Mouse (Mus musculus): ENCODE measurements around the gene Eef1a2. TPM values are rescaled to one million over a fixed set of nuclear protein-coding genes. Genes with fewer than 3 reads are reported as not detected.

Eef1a2 gene
- polyA plus RNA-seq, 1 experiment from 2014 or later, result 0.17 TPM

DNA sequence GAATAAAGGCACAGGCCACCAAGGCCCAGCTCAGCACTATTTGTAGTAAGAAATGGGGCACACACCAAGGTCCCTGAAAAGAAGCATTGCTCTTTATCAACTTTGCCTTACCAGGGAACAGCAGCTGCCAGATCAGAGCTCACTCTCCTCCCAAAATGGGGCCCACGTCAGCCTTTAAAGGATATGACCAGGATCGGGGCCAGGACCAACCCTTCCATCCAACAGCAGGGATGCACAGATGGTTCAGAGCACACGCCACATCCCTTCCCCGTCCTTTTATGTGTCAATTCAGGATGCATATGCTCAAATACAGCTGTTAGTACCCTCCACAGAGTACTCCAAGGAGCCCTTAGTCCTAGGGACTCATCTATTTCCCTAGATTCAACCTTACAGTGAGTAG is 26.6 kb downstream of the Eef1a2 start:
- no peak overlapping the region for H3K4me2 ChIP-seq (ENCODE audit: low read depth, low read length)
- no peak overlapping the region for H3K4me3 ChIP-seq (replicated peaks; ENCODE audit: low read length)
- H3K9ac ChIP-seq (ENCODE audit: low read length), result no peak overlapping the region
- no peaks in the 10 kb centered on the region for H3K9me3 ChIP-seq (replicated peaks; ENCODE audit: control insufficient read depth, low read length)
- peaks cover 29% of the 10 kb centered on the region for H3K27me3 ChIP-seq (ENCODE audit: control insufficient read depth, insufficient read depth, low read length)
- WGBS, result 58% methylated on average over 4 of the region's 4 CpGs
- no peak for ATAC-seq (ENCODE audit: insufficient read depth, low FRiP score)
- no peaks in the 10 kb centered on the region for H3K36me3 ChIP-seq (ENCODE audit: control insufficient read depth, insufficient read depth, low read length)
- H3K4me1 ChIP-seq (ENCODE audit: control insufficient read depth, insufficient read depth, low read length), result no peaks in the 10 kb centered on the region; the same call in 1 of the 2 replicates
- H3K27ac ChIP-seq (ENCODE audit: low read length), result no peak overlapping the region

DNA sequence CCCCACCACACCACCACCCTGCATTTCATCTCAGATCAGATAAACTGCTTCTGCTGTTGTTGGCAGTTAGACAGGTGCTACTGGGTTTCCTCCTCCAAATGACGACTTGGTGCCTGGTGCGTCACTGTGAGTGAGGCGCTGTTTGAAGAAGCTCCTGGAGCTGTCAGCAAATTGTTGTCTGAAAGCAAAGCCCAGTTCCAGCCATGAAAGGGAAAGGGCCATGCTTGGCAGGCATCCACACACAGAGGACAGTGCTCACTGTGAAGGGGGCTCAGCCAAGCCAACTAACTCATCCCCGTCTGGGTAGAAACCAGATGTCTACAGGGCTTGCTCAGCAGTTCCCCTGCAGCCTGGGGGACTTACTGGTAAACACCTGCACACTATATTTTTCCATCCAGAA is 27.9 kb downstream of the Eef1a2 start:
- Histone ChIP-seq H3K4me2 (ENCODE audit: low read depth, low read length) (no peak overlapping the region), H3K9me3 (replicated peaks; ENCODE audit: control insufficient read depth, low read length) (no peaks in the 10 kb centered on the region), H3K4me1 (ENCODE audit: control insufficient read depth, insufficient read depth, low read length) (no peaks in the 10 kb centered on the region), H3K9ac (ENCODE audit: low read length) (no peak overlapping the region), H3K36me3 (ENCODE audit: control insufficient read depth, insufficient read depth, low read length) (no peaks in the 10 kb centered on the region), H3K27ac (ENCODE audit: low read length) (no peak overlapping the region), H3K4me3 (replicated peaks; ENCODE audit: low read length) (no peak overlapping the region), H3K27me3 (ENCODE audit: control insufficient read depth, insufficient read depth, low read length) (peaks cover 17% of the 10 kb centered on the region)
- ATAC-seq (ENCODE audit: insufficient read depth, low FRiP score), result no peak
- 75% methylated on average over 4 of the region's 4 CpGs for WGBS

DNA sequence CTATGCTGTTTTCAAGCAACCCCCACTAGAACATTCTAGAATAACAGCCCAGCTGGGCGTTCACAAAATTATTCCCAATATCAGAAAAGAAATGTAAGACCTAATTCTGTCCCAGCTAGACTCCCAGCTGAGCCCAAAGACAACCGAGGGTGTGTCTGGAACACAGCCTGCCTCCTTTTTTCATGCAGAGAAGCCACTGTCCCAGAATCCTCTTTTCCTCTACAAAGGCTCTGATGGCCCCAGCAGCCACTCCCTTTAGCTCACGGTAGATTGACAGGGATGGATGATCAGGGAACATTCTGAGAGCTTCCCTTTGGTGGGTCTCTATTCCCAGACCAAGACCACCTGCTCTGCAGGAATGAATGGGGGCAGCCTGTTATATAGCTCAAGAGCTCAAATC is 29.0 kb downstream of the Eef1a2 start:
- 43% methylated on average over 3 of the region's 3 CpGs for WGBS
- peaks cover 5% of the 10 kb centered on the region; the same call in 1 of the 2 replicates for H3K27me3 ChIP-seq (ENCODE audit: control insufficient read depth, insufficient read depth, low read length)
- no peak for ATAC-seq (ENCODE audit: insufficient read depth, low FRiP score)
- H3K27ac ChIP-seq (ENCODE audit: low read length), result no peak overlapping the region
- no peak overlapping the region for H3K4me2 ChIP-seq (ENCODE audit: low read depth, low read length)
- H3K9me3 ChIP-seq (replicated peaks; ENCODE audit: control insufficient read depth, low read length), result no peaks in the 10 kb centered on the region
- H3K4me1 ChIP-seq (ENCODE audit: control insufficient read depth, insufficient read depth, low read length), result no peaks in the 10 kb centered on the region
- H3K36me3 ChIP-seq (ENCODE audit: control insufficient read depth, insufficient read depth, low read length), result no peaks in the 10 kb centered on the region
- H3K9ac ChIP-seq (ENCODE audit: low read length), result no peak overlapping the region
- no peak overlapping the region for H3K4me3 ChIP-seq (replicated peaks; ENCODE audit: low read length)

DNA sequence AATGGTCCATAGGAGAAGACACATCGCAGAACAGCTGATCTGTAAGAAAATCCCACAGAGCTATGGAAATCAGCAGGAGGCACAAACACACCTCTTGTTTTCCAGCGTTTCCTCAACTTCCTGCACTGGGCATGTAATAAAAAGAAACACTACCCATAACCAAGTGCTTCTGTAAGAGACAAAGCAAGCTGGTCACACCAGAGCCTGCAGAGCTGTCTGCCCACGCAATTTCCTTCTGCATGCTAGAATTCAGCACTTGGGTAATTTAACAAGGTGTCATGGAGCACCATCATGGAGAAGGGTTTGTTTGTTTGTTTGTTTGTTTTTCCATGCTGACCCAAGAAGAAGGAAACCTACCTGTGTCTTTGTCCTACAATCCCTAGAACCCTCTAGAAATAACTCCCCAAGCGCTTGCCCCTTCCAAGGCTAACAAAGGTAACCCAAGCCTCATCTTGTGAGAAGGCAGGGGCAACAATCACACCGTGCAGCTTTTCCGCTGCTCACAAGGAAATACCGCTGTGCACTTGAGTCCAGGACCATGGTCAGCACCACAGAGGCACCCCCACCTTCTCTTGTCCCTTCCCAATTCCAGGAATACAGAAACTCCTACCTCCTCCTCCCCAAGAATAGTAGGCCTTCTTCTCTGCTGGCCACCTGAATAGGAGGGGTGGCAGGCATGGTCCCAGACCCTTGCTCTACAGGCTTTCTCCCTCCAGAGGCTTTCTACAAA is 30.9 kb downstream of the Eef1a2 start:
- Histone ChIP-seq H3K9ac (ENCODE audit: low read length) (no peak overlapping the region), H3K4me3 (replicated peaks; ENCODE audit: low read length) (no peak overlapping the region), H3K36me3 (ENCODE audit: control insufficient read depth, insufficient read depth, low read length) (no peaks in the 10 kb centered on the region), H3K9me3 (replicated peaks; ENCODE audit: control insufficient read depth, low read length) (no peaks in the 10 kb centered on the region), H3K27me3 (ENCODE audit: control insufficient read depth, insufficient read depth, low read length) (no peaks in the 10 kb centered on the region), H3K27ac (ENCODE audit: low read length) (no peak overlapping the region), H3K4me2 (ENCODE audit: low read depth, low read length) (no peak overlapping the region), H3K4me1 (ENCODE audit: control insufficient read depth, insufficient read depth, low read length) (no peaks in the 10 kb centered on the region)
- no peak for ATAC-seq (ENCODE audit: insufficient read depth, low FRiP score)
- 41% methylated on average over 7 of the region's 7 CpGs for WGBS

DNA sequence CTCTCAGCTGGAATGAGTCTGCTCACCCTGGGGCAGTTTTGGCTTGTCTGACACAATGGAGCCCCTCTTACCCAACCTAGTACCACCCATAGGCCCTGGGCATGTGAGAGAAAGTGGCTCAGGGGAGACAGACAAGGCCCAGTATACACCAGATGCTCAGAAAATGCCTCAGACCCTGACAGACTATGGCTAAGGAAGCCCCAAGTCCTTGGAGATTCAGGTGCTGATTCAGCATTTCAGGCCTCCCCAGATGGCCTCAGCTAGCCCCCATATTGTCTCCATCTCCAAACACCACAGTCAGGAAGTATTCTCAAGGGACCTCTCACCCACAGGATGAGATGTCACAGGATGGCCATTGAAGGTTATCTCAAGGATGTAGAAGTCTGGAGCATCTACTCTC is 34.2 kb downstream of the Eef1a2 start:
- ATAC-seq (ENCODE audit: insufficient read depth, low FRiP score), result no peak
- no peak overlapping the region for H3K4me3 ChIP-seq (replicated peaks; ENCODE audit: low read length)
- no peak overlapping the region for H3K27ac ChIP-seq (ENCODE audit: low read length)
- H3K4me1 ChIP-seq (ENCODE audit: control insufficient read depth, insufficient read depth, low read length), result no peaks in the 10 kb centered on the region
- H3K4me2 ChIP-seq (ENCODE audit: low read depth, low read length), result no peak overlapping the region
- no peaks in the 10 kb centered on the region for H3K36me3 ChIP-seq (ENCODE audit: control insufficient read depth, insufficient read depth, low read length)
- H3K27me3 ChIP-seq (ENCODE audit: control insufficient read depth, insufficient read depth, low read length), result no peaks in the 10 kb centered on the region
- no peak overlapping the region for H3K9ac ChIP-seq (ENCODE audit: low read length)
- H3K9me3 ChIP-seq (replicated peaks; ENCODE audit: control insufficient read depth, low read length), result no peaks in the 10 kb centered on the region

DNA sequence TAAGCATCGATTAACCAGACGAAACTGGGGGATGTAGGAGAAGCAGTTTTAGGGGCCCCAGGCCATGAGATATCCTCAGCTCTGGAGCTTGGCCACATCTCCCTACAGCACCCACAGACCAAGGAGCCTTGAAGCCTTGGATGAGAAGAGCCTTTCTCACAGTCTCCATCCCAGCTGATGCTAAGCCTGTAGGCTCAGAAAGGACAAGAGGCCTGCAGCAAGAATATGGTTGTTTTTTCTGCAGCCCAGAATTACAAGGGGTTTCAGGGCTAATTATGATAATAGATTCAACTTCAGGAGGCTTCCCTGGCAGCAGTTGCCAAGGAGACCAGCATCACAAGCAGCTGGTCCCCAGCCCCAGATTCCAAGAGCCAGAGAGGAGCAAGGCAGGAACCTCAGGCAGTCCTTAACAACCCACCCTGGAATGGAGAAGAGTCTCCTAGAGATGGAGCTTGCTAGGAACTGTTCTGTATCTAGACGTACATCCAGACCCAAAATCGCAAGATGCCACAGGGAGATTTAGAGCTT is 35.8 kb downstream of the Eef1a2 start:
- H3K4me2 ChIP-seq (ENCODE audit: low read depth, low read length), result no peak overlapping the region
- H3K4me3 ChIP-seq (replicated peaks; ENCODE audit: low read length), result no peak overlapping the region
- H3K9ac ChIP-seq (ENCODE audit: low read length), result no peak overlapping the region
- WGBS, result 86% methylated on average over 4 of the region's 4 CpGs
- no peak for ATAC-seq (ENCODE audit: insufficient read depth, low FRiP score)
- no peaks in the 10 kb centered on the region for H3K27me3 ChIP-seq (ENCODE audit: control insufficient read depth, insufficient read depth, low read length)
- no peaks in the 10 kb centered on the region for H3K4me1 ChIP-seq (ENCODE audit: control insufficient read depth, insufficient read depth, low read length)
- no peak overlapping the region for H3K27ac ChIP-seq (ENCODE audit: low read length)
- no peaks in the 10 kb centered on the region for H3K9me3 ChIP-seq (replicated peaks; ENCODE audit: control insufficient read depth, low read length)
- H3K36me3 ChIP-seq (ENCODE audit: control insufficient read depth, insufficient read depth, low read length), result no peaks in the 10 kb centered on the region

DNA sequence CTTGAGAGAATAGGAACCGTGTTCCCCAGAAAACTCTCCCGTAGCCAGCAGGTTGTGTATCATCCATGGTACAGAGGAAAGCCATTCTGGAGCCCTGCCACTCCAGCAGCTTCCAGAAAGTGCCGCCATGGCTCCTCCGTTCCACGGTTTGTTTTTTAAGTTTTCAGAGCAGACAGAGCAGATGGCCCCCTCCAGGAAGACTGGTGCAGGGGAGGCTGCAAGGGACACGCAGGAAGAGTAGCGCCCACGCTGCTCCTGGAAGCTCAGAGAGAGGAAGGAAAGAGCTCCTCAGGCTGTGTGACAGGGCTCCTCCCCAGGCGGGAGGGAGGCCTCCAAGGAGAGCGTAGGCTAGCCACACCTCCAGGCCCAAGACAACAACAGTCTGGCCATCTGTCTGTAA is 36.9 kb downstream of the Eef1a2 start:
- Histone ChIP-seq H3K36me3 (ENCODE audit: control insufficient read depth, insufficient read depth, low read length) (no peaks in the 10 kb centered on the region), H3K27me3 (ENCODE audit: control insufficient read depth, insufficient read depth, low read length) (no peaks in the 10 kb centered on the region), H3K9me3 (replicated peaks; ENCODE audit: control insufficient read depth, low read length) (no peaks in the 10 kb centered on the region), H3K4me3 (replicated peaks; ENCODE audit: low read length) (no peak overlapping the region), H3K4me1 (ENCODE audit: control insufficient read depth, insufficient read depth, low read length) (no peaks in the 10 kb centered on the region), H3K9ac (ENCODE audit: low read length) (no peak overlapping the region), H3K27ac (ENCODE audit: low read length) (no peak overlapping the region), H3K4me2 (ENCODE audit: low read depth, low read length) (no peak overlapping the region)
- ATAC-seq (ENCODE audit: insufficient read depth, low FRiP score), result no peak
- WGBS, result 25% methylated on average over 10 of the region's 10 CpGs

DNA sequence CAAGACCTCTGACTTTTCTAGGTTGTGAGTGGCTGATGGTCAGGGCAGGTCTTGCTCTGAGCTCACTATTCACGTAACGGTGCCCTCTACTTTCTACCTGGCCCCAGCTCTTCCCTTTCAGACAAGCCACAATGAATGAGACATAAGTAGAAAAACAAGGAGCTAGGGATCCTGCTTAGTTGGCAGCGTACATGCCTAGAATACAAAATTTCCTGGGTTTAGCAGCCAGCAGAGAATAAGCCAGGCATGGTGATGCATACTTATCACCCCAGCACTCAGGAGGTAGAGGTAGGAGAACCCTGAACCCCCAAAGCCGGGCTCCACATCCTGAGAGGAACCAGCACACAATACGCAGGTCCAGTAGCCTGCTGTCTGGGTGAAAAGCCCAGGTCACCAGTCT is 40.4 kb downstream of the Eef1a2 start:
- H3K27ac ChIP-seq (ENCODE audit: low read length), result no peak overlapping the region
- H3K9me3 ChIP-seq (replicated peaks; ENCODE audit: control insufficient read depth, low read length), result no peaks in the 10 kb centered on the region
- no peak overlapping the region for H3K4me3 ChIP-seq (replicated peaks; ENCODE audit: low read length)
- H3K27me3 ChIP-seq (ENCODE audit: control insufficient read depth, insufficient read depth, low read length), result no peaks in the 10 kb centered on the region
- no peak overlapping the region for H3K9ac ChIP-seq (ENCODE audit: low read length)
- no peak for ATAC-seq (ENCODE audit: insufficient read depth, low FRiP score)
- 80% methylated on average over 5 of the region's 5 CpGs for WGBS
- H3K36me3 ChIP-seq (ENCODE audit: control insufficient read depth, insufficient read depth, low read length), result no peaks in the 10 kb centered on the region
- no peak overlapping the region for H3K4me2 ChIP-seq (ENCODE audit: low read depth, low read length)
- no peaks in the 10 kb centered on the region for H3K4me1 ChIP-seq (ENCODE audit: control insufficient read depth, insufficient read depth, low read length)

DNA sequence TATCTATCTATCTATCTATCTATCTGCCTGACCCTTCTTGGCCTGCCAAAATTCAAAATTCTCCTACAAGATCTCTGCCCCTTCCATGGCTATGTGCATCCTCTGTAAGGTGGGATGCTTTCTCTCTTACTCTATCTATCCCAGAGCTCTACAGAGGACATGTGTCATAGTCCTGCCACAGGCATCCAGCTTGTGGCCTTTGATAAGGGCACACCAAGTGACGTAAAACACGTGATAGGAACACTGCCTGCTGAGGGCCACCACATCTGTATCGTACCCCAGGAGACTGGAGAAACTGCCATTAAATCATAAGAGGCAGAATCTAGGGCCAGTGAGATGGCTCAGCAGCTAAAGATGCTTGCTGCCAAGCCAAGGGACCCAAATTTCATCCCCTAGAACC is 41.4 kb downstream of the Eef1a2 start:
- Histone ChIP-seq H3K27ac (ENCODE audit: low read length) (no peak overlapping the region), H3K9me3 (replicated peaks; ENCODE audit: control insufficient read depth, low read length) (no peaks in the 10 kb centered on the region), H3K4me3 (replicated peaks; ENCODE audit: low read length) (no peak overlapping the region), H3K4me1 (ENCODE audit: control insufficient read depth, insufficient read depth, low read length) (no peaks in the 10 kb centered on the region), H3K9ac (ENCODE audit: low read length) (no peak overlapping the region), H3K27me3 (ENCODE audit: control insufficient read depth, insufficient read depth, low read length) (no peaks in the 10 kb centered on the region), H3K36me3 (ENCODE audit: control insufficient read depth, insufficient read depth, low read length) (no peaks in the 10 kb centered on the region), H3K4me2 (ENCODE audit: low read depth, low read length) (no peak overlapping the region)
- WGBS, result 73% methylated on average over 3 of the region's 3 CpGs
- ATAC-seq (ENCODE audit: insufficient read depth, low FRiP score), result no peak
